Mouse (Mus musculus) kidney, embryonic 16.5 days (tissue): ENCODE data around the gene Lctl. TPM values are rescaled to one million over a fixed set of nuclear protein-coding genes. Genes with fewer than 3 reads are reported as not detected.
"Not testable (repeated sequence)": the region's sequence is repeated elsewhere in the genome, so short reads cannot be mapped to it uniquely, and the experiment has no call there.

ENCODE experiments used
- ATAC-seq: fragments of 200-750 bp; cut with Nextera tagmentation; 2 replicates; pipeline ENCODE4 v1.8.0; 2017; ENCODE audit warnings: moderate TSS enrichment; ENCODE audit not compliant: low FRiP score, low TSS enrichment
- H3K27ac ChIP-seq: fragments of 300-500 bp; sonication (generic); 2 replicates; pipeline ENCODE4 v1.5.1; 2014; ENCODE audit warnings: low read length
- H3K27me3 ChIP-seq: fragments of 300-500 bp; sonication (generic); 2 replicates; pipeline ENCODE4 v1.6.1; 2014; ENCODE audit warnings: low read length, control low read depth, mixed read lengths; ENCODE audit not compliant: insufficient read depth
- H3K36me3 ChIP-seq: fragments of 300-500 bp; sonication (generic); 2 replicates; pipeline ENCODE4 v1.6.1; 2014; ENCODE audit warnings: low read length, control low read depth, mixed read lengths; ENCODE audit not compliant: insufficient read depth
- H3K4me1 ChIP-seq: fragments of 300-500 bp; sonication (generic); 2 replicates; pipeline ENCODE4 v1.6.1; 2014; ENCODE audit warnings: low read length, control low read depth, mixed read lengths; ENCODE audit not compliant: insufficient read depth
- H3K4me2 ChIP-seq: fragments of 300-500 bp; sonication (generic); replicated peaks from 2 replicates; pipeline ENCODE4 v1.6.1; 2014; ENCODE audit warnings: low read depth, low read length
- H3K4me3 ChIP-seq: fragments of 300-500 bp; sonication (generic); 2 replicates; pipeline ENCODE4 v1.5.1; 2014; ENCODE audit warnings: mild to moderate bottlenecking, low read length
- H3K9ac ChIP-seq: fragments of 300-500 bp; sonication (generic); replicated peaks from 2 replicates; pipeline ENCODE4 v1.6.1; 2014; ENCODE audit warnings: low read length
- H3K9me3 ChIP-seq: fragments of 300-500 bp; sonication (generic); 2 replicates; pipeline ENCODE4 v1.6.1; 2016; ENCODE audit warnings: low read length, control low read depth
- WGBS: fragments of 180-500 bp; shearing (Covaris S2); extraction: QIAGEN DNeasy Blood & Tissue Kit; methylation state at CpG from one replicate; pipeline ENCODE4 v1.1.7; 2014; 5-methylcytosine and 5-hydroxymethylcytosine counted together
- polyA plus RNA-seq: library from polyadenylated mRNA; unstranded; fragments of >200 nt; fragmentation: Nextera tagmentation; extraction: Ambion mirVana; gene quantifications from 2 replicates; pipeline ENCODE4 v1.2.1, GENCODE M21; 2015

Lctl gene
- polyA plus RNA-seq, 1 experiment from 2014 or later, result 0.07 TPM

DNA sequence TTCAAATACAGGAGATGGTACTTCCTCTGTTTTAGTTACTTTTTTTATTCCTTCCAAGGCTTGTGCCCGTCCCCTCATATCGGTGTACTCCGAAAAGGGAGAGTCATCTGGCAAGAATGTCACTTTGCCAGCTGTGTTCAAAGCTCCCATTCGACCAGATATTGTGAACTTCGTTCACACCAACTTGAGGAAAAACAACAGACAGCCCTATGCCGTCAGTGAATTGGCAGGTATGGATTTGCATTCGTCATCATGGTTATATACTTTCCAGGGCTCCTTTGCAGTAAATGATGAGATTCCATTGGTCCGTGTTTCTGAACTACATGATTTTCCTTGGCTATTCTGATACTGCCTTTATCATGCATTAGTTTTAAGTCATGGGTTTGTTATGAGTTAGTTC, 57.8 kb downstream of the Lctl start:
- H3K36me3 ChIP-seq, result peaks cover 42% of the 10 kb centered on the region
- H3K4me3 ChIP-seq, result peak overlapping the region; percentile 65
- H3K4me1 ChIP-seq, result peaks cover 17% of the 10 kb centered on the region
- no peak overlapping the region for H3K27ac ChIP-seq
- ATAC-seq, result no peak
- WGBS, result 58% methylated on average over 8 of the region's 8 CpGs
- H3K27me3 ChIP-seq, result no peaks in the 10 kb centered on the region
- no peaks in the 10 kb centered on the region for H3K9me3 ChIP-seq
- H3K4me2 ChIP-seq, result peak overlapping the region; percentile 85
- peak overlapping the region; percentile 46; the same call in 1 of the 2 replicates for H3K9ac ChIP-seq

DNA sequence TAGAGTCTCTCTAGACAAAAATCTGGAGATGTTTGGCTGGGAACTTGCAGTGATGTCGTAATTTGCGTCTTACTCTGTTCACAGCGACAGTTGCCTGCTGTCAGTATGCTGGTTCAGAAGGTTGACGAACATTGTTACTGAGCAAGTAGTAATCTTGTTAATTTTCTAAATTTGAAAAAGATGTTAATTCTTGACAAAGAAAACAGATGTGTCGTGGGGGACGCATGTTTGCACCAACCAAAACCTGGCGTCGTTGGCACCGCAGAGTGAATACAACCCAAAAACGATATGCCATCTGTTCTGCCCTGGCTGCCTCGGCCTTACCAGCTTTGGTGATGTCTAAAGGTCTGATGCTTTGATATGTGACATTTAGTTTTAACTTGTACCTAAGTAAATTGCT, 58.4 kb downstream of the Lctl start:
- 86% methylated on average over 11 of the region's 11 CpGs for WGBS
- H3K9ac ChIP-seq, result no peak overlapping the region
- H3K9me3 ChIP-seq, result no peaks in the 10 kb centered on the region
- H3K4me3 ChIP-seq, result no peak overlapping the region
- H3K4me2 ChIP-seq, result no peak overlapping the region
- H3K27me3 ChIP-seq, result no peaks in the 10 kb centered on the region
- H3K27ac ChIP-seq, result no peak overlapping the region
- no peak for ATAC-seq
- peaks cover 22% of the 10 kb centered on the region for H3K4me1 ChIP-seq
- H3K36me3 ChIP-seq, result peaks cover 42% of the 10 kb centered on the region

DNA sequence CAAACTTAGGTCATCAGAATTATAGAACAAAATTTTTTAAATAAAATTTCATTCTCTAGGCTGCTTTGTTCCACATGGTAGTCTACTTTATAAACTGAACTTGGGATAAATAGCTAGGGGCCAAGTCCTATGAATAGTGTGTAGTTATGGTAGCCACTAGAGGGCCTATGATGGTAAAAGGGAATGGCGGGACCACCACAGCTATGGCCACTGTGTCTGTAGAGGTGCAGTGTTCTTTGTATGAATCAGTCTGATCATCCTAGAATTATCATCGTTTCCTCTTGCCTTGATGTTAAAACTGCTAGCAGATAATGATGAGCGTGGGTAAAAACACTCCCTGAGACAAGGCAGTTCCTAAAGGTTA, 61.6 kb downstream of the Lctl start:
- H3K4me1 ChIP-seq, result peaks cover 13% of the 10 kb centered on the region
- peak overlapping the region; percentile 80 for H3K27ac ChIP-seq
- H3K9ac ChIP-seq, result peak overlapping the region; percentile 69
- peak overlapping the region; percentile 61 for H3K4me3 ChIP-seq
- peak; percentile 73 for ATAC-seq
- WGBS, result 45% methylated on average over 3 of the region's 3 CpGs
- no peaks in the 10 kb centered on the region for H3K27me3 ChIP-seq
- H3K4me2 ChIP-seq, result peak overlapping the region; percentile 53
- H3K9me3 ChIP-seq, result no peaks in the 10 kb centered on the region
- peaks cover 53% of the 10 kb centered on the region for H3K36me3 ChIP-seq

DNA sequence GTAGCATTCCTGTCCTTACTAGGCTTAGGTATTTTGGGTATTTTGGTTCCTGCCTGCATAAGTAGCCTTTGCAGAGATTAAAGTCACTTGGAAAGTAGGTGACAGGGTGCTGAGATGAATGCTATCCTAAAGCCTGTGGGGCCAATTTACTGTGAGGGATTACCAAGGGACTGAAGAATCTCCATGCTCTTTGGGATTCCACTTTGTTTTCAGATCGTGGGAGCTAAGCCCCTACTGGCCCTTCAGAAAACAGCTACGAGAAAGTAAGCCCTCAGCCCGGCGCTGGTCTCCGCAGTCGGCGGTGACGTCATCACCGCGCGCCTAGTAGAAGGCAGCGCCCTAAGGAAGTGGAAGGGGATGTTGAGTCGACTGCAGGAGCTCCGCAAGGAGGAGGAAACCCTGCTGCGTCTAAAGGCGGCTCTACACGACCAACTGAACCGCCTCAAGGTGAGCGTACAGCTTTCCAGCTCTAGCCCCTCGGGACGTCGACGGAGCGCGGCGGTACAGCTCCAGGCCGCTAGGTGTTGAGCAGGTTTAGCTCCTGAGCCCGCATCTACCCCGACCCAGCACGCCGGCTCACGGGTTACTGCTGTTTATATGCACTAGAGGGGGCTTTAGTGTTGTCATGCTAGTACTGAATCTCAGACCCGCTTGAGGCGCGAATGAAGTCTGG, 62.2 kb downstream of the Lctl start, which contains the start of gene Snapc5:
Snapc5 (plus strand) TSS at position 301 of the 673 bp plus-strand sequence.
- H3K36me3 ChIP-seq, result peaks cover 55% of the 10 kb centered on the region
- WGBS, result under 1% methylated on average over 35 of the region's 35 CpGs
- peak within 1 kb of the TSS; percentile 69 for H3K9ac ChIP-seq

DNA sequence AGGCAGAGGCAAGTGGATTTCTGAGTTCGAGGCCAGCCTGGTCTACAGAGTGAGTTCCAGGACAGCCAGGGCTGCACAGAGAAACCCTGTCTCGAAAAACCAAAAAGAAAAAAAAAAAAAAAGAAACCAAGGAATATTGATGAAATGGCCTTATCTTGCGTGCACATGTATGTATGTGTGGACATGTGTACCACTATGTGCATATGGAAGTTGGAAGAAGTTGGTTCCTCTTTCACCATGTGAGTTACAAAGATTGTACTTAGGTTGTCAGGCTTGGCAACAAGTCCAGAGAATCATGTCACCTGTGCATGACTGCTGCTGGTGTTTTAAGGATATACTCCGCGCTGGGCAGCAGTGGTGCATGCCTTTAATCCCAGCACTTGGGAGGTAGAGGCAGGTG, 66.3 kb downstream of the Lctl start:
- not testable (repeated sequence) for H3K4me3 ChIP-seq, ATAC-seq, H3K4me2 ChIP-seq, H3K27me3 ChIP-seq, H3K9ac ChIP-seq, H3K27ac ChIP-seq, H3K4me1 ChIP-seq, H3K9me3 ChIP-seq
- peaks cover 35% of the 10 kb centered on the region for H3K36me3 ChIP-seq
- WGBS, result 90% methylated on average over 5 of the region's 5 CpGs

More for the DNA sequence above, 62.2 kb downstream of the Lctl start, which contains the start of gene Snapc5:
- peak within 1 kb of the TSS; percentile 80 for H3K27ac ChIP-seq
- H3K4me3 ChIP-seq, result peak within 1 kb of the TSS; percentile 61
- peaks cover 13% of the 10 kb centered on the region for H3K4me1 ChIP-seq
- peak within 1 kb of the TSS; percentile 53 for H3K4me2 ChIP-seq
- H3K27me3 ChIP-seq, result no peaks in the 10 kb centered on the region
- peak; percentile 95 for ATAC-seq
- no peaks in the 10 kb centered on the region for H3K9me3 ChIP-seq

DNA sequence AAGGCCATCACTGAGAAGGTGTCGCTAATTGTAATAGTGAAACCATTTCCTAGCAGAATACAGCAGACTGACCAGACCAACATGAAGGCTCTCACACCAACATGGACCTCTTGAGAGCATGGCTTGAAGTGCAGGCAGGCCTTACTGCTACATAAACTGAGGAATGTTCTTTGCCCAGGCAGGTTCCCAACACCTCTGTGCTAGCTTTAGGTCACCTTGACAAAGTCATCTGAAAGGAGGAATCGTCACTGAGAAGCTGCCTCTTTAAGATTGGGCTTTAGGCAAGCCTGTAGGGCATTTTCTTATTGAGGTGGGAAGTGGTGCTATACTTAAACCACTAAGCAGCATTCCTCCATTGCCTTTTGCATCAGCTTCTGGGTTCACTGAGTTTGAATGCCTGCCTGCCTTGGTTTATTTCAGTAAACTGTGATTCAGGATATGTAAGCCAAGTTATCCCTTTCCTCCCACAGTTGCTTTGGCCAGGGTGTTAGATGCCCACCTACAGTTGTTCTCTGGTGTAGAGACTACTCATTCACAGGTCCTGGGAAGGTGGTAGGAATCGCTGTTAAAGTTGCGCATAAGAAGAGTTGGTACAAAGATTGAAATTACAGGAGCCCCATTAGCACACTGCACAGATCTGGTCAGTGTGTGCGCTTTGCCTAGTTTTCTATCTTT, 67.4 kb downstream of the Lctl start:
- 93% methylated on average over 5 of the region's 5 CpGs for WGBS
- Histone ChIP-seq H3K4me1 (peaks cover 5% of the 10 kb centered on the region), H3K4me2 (no peak overlapping the region), H3K4me3 (no peak overlapping the region), H3K9ac (no peak overlapping the region), H3K27ac (no peak overlapping the region), H3K36me3 (peaks cover 39% of the 10 kb centered on the region), H3K9me3 (no peaks in the 10 kb centered on the region), H3K27me3 (no peaks in the 10 kb centered on the region)
- ATAC-seq, result no peak

Other genes starting within 250 kb of the Lctl start
- 8.1 and 8.4 TPM in 2 replicates for gene Smad6, start 95.1 kb upstream of the Lctl start, polyA plus RNA-seq
- gene Zwilch, start 56.0 kb downstream of the Lctl start, polyA plus RNA-seq, result 26.8 and 32.1 TPM in 2 replicates
- gene Rpl4, start 56.2 kb downstream of the Lctl start, polyA plus RNA-seq, result 1,111 and 1,181 TPM in 2 replicates
- gene Snapc5, start 62.1 kb downstream of the Lctl start, polyA plus RNA-seq, result 31.9 and 37.3 TPM in 2 replicates
- gene Uchl4, start 118.1 kb downstream of the Lctl start, polyA plus RNA-seq, result 2.4 and 4.5 TPM in 2 replicates
- gene Map2k1, start 136.5 kb downstream of the Lctl start, polyA plus RNA-seq, result 89.0 and 92.2 TPM in 2 replicates
- gene Tipin, start 164.4 kb downstream of the Lctl start, polyA plus RNA-seq, result 201 and 208 TPM in 2 replicates
- gene Dis3l, start 224.1 kb downstream of the Lctl start, polyA plus RNA-seq, result 23.9 and 25.9 TPM in 2 replicates